Mouse (Mus musculus): ENCODE data around the gene Hist1h3a. TPM values are rescaled to one million over a fixed set of nuclear protein-coding genes. Genes with fewer than 3 reads are reported as not detected.

Gene Hist1h3a
- polyA plus RNA-seq, 1 experiment from 2014 or later = 3.7 TPM

Small RNAs within 50 kb of the gene (microRNA-seq; reads per million reads assigned to microRNA genes)
- gene Gm44314 (ENCODE audit: borderline number of aligned reads) = not detected
- gene Gm44484 (ENCODE audit: borderline number of aligned reads) = not detected

Other genes with a start within 250 kb of the Hist1h3a start
- gene Hist1h4h, start 231.3 kb downstream of the Hist1h3a start, polyA plus RNA-seq (2014; fragmentation: Nextera tagmentation; extraction: Ambion mirVana) = 5.1 and 5.6 TPM in 2 replicates
- 5.2 and 7.0 TPM in 2 replicates for gene Hist1h2af, start 228.5 kb downstream of the Hist1h3a start, polyA plus RNA-seq (2014; fragmentation: Nextera tagmentation; extraction: Ambion mirVana)
- 3.7 and 4.1 TPM in 2 replicates for gene Hist1h3g, start 227.0 kb downstream of the Hist1h3a start, polyA plus RNA-seq (2014; fragmentation: Nextera tagmentation; extraction: Ambion mirVana)
- 0.76 and 0.77 TPM in 2 replicates for gene Hist1h2bh, start 219.0 kb downstream of the Hist1h3a start, polyA plus RNA-seq (2014; fragmentation: Nextera tagmentation; extraction: Ambion mirVana)
- gene Hist1h3f, start 218.3 kb downstream of the Hist1h3a start, polyA plus RNA-seq (2014; fragmentation: Nextera tagmentation; extraction: Ambion mirVana) = 0.71 and 1.0 TPM in 2 replicates
- 0.84 and 0.88 TPM in 2 replicates for gene Hist1h4f, start 210.7 kb downstream of the Hist1h3a start, polyA plus RNA-seq (2014; fragmentation: Nextera tagmentation; extraction: Ambion mirVana)
- 0.60 TPM in 2 replicates for gene Hist1h1d, start 209.1 kb downstream of the Hist1h3a start, polyA plus RNA-seq (2014; fragmentation: Nextera tagmentation; extraction: Ambion mirVana)
- gene Hist1h3e, start 200.0 kb downstream of the Hist1h3a start, polyA plus RNA-seq (2014; fragmentation: Nextera tagmentation; extraction: Ambion mirVana) = 4.4 and 6.1 TPM in 2 replicates
- 93.4 and 108 TPM in 2 replicates for gene Hist1h2ae, start 191.2 kb downstream of the Hist1h3a start, polyA plus RNA-seq (2014; fragmentation: Nextera tagmentation; extraction: Ambion mirVana)
- gene Hist1h2bg, start 191.0 kb downstream of the Hist1h3a start, polyA plus RNA-seq (2014; fragmentation: Nextera tagmentation; extraction: Ambion mirVana) = 5.1 and 5.3 TPM in 2 replicates
- gene Hist1h2bf, start 188.2 kb downstream of the Hist1h3a start, polyA plus RNA-seq (2014; fragmentation: Nextera tagmentation; extraction: Ambion mirVana) = 3.6 and 4.1 TPM in 2 replicates
- gene Hist1h2ad, start 188.0 kb downstream of the Hist1h3a start, polyA plus RNA-seq (2014; fragmentation: Nextera tagmentation; extraction: Ambion mirVana) = 1.6 and 2.8 TPM in 2 replicates
- gene Hist1h3d, start 186.6 kb downstream of the Hist1h3a start, polyA plus RNA-seq (2014; fragmentation: Nextera tagmentation; extraction: Ambion mirVana) = 5.2 and 7.2 TPM in 2 replicates
- gene Hist1h4d, start 180.8 kb downstream of the Hist1h3a start, polyA plus RNA-seq (2014; fragmentation: Nextera tagmentation; extraction: Ambion mirVana) = 74.5 and 84.0 TPM in 2 replicates
- 1.5 and 2.2 TPM in 2 replicates for gene Hist1h2be, start 141.3 kb downstream of the Hist1h3a start, polyA plus RNA-seq (2014; fragmentation: Nextera tagmentation; extraction: Ambion mirVana)
- gene Hist1h1e, start 139.8 kb downstream of the Hist1h3a start, polyA plus RNA-seq (2014; fragmentation: Nextera tagmentation; extraction: Ambion mirVana) = 12.8 and 15.7 TPM in 2 replicates
- 1.2 and 1.3 TPM in 2 replicates for gene Hist1h2ac, start 78.4 kb downstream of the Hist1h3a start, polyA plus RNA-seq (2014; fragmentation: Nextera tagmentation; extraction: Ambion mirVana)
- 52.7 and 78.2 TPM in 2 replicates for gene Hist1h2bc, start 78.2 kb downstream of the Hist1h3a start, polyA plus RNA-seq (2014; fragmentation: Nextera tagmentation; extraction: Ambion mirVana)
- 0.19 and 0.31 TPM in 2 replicates for gene Hist1h1t, start 66.6 kb downstream of the Hist1h3a start, polyA plus RNA-seq (2014; fragmentation: Nextera tagmentation; extraction: Ambion mirVana)
- gene Hist1h4c, start 63.9 kb downstream of the Hist1h3a start, polyA plus RNA-seq (2014; fragmentation: Nextera tagmentation; extraction: Ambion mirVana) = 5.7 and 5.8 TPM in 2 replicates
- 9.6 and 10.3 TPM in 2 replicates for gene Hfe, start 51.5 kb downstream of the Hist1h3a start, polyA plus RNA-seq (2014; fragmentation: Nextera tagmentation; extraction: Ambion mirVana)
- gene Hist1h1c, start 23.6 kb downstream of the Hist1h3a start, polyA plus RNA-seq (2014; fragmentation: Nextera tagmentation; extraction: Ambion mirVana) = 36.1 and 37.8 TPM in 2 replicates
- gene Hist1h3c, start 16.8 kb downstream of the Hist1h3a start, polyA plus RNA-seq (2014; fragmentation: Nextera tagmentation; extraction: Ambion mirVana) = 5.1 and 7.5 TPM in 2 replicates
- 1.2 and 2.1 TPM in 2 replicates for gene Hist1h2bb, start 15.7 kb downstream of the Hist1h3a start, polyA plus RNA-seq (2014; fragmentation: Nextera tagmentation; extraction: Ambion mirVana)
- gene Hist1h2ab, start 11.3 kb downstream of the Hist1h3a start, polyA plus RNA-seq (2014; fragmentation: Nextera tagmentation; extraction: Ambion mirVana) = 30.2 and 32.6 TPM in 2 replicates
- gene Hist1h3b, start 10.1 kb downstream of the Hist1h3a start, polyA plus RNA-seq (2014; fragmentation: Nextera tagmentation; extraction: Ambion mirVana) = 6.6 and 11.5 TPM in 2 replicates
- gene Hist1h4b, start 5.4 kb downstream of the Hist1h3a start, polyA plus RNA-seq (2014; fragmentation: Nextera tagmentation; extraction: Ambion mirVana) = 3.5 and 4.7 TPM in 2 replicates
- 0.68 and 0.74 TPM in 2 replicates for gene Hist1h4a, start 1.2 kb downstream of the Hist1h3a start, polyA plus RNA-seq (2014; fragmentation: Nextera tagmentation; extraction: Ambion mirVana)
- 3.2 and 3.5 TPM in 2 replicates for gene Hist1h1a, start 1.3 kb upstream of the Hist1h3a start, polyA plus RNA-seq (2014; fragmentation: Nextera tagmentation; extraction: Ambion mirVana)
- 0.31 TPM in 1 of 2 replicates, not detected in the other for gene Trim38, start 7.5 kb upstream of the Hist1h3a start, polyA plus RNA-seq (2014; fragmentation: Nextera tagmentation; extraction: Ambion mirVana)
- not detected in 2 replicates for gene Slc17a2, start 44.6 kb upstream of the Hist1h3a start, polyA plus RNA-seq (2014; fragmentation: Nextera tagmentation; extraction: Ambion mirVana)
- 0.52 and 0.56 TPM in 2 replicates for gene Slc17a3, start 77.0 kb upstream of the Hist1h3a start, polyA plus RNA-seq (2014; fragmentation: Nextera tagmentation; extraction: Ambion mirVana)
- gene Slc17a1, start 105.4 kb upstream of the Hist1h3a start, polyA plus RNA-seq (2014; fragmentation: Nextera tagmentation; extraction: Ambion mirVana) = not detected in 2 replicates
- 0.10 TPM in 1 of 2 replicates, not detected in the other for gene Slc17a4, start 152.6 kb upstream of the Hist1h3a start, polyA plus RNA-seq (2014; fragmentation: Nextera tagmentation; extraction: Ambion mirVana)
- not detected in 2 replicates for gene Hist1h2ba, start 171.8 kb upstream of the Hist1h3a start, polyA plus RNA-seq (2014; fragmentation: Nextera tagmentation; extraction: Ambion mirVana)
- not detected in 2 replicates for gene Hist1h2aa, start 172.1 kb upstream of the Hist1h3a start, polyA plus RNA-seq (2014; fragmentation: Nextera tagmentation; extraction: Ambion mirVana)
- 0.32 and 0.38 TPM in 2 replicates for gene Scgn, start 228.8 kb upstream of the Hist1h3a start, polyA plus RNA-seq (2014; fragmentation: Nextera tagmentation; extraction: Ambion mirVana)